Mouse (Mus musculus) stomach, postnatal 0 days (tissue): ENCODE data around the gene Txlnb.
A peak's percentile ranks its signal among the peaks of the same experiment; 100 is the strongest.

Experiments used
- CTCF ChIP-seq: IDR thresholded peaks from 2 replicates; pipeline ENCODE4 v1.5.1; 2016; ENCODE audit warnings: antibody characterized with exemption, low read depth, mild to moderate bottlenecking, moderate library complexity
- EP300 ChIP-seq: optimal IDR thresholded peaks from 2 replicates; pipeline ENCODE3; 2016; ENCODE audit warnings: antibody characterized with exemption

DNA sequence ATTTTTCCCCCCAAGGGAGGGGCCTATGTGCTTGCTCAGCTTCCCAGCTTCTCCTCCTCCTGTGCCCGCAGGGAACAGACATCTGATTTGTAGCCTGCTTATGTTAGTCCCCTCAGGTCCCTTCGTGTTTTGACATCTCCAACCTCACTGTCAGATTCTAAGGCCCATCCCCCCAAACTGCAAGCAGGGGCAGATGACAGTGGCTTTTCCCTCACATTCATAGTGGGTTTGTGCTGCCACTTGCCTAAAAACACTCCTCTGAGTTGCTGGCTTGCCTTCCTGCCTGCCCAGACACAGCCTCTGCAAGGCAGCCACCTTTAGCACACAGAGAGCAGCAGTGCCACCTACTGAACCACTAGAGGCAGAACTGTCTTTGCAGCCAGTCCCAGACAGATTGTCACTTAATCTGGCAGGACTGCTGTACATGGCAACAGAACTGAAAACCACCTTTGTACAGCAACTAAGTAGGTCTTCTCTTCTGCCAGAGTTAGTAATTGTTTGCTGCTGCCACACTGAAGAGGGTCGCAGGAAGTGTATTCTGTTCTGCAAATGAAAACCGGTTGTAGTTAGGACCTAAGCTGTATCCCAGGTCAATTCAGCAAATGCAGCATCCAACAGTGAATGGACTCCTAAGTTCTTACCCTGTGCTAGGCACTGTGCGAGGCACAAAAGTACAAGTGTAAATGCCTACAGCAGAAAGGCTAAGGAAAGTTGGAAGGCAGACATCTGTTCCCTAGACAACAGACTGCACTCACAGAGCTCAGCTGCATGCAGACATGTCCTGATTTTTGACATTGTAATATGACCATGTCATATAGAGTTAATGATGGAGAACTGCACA is 74.0 kb downstream of the Txlnb start:
- TF ChIP-seq EP300 (no peak), CTCF (peak; percentile 97)
